Mouse (Mus musculus) lung, embryonic 16.5 days (tissue): ENCODE data around the gene Cpd. TPM values are rescaled to one million over a fixed set of nuclear protein-coding genes. Genes with fewer than 3 reads are reported as not detected.

ENCODE experiments used
- ATAC-seq: fragments of 200-750 bp; cut with Nextera tagmentation; 2 replicates; pipeline ENCODE4 v1.8.0; 2017; ENCODE audit warnings: low read depth, mild to moderate bottlenecking, moderate library complexity
- H3K27ac ChIP-seq: fragments of 300-500 bp; sonication (generic); 2 replicates; pipeline ENCODE4 v1.5.1; 2014; ENCODE audit warnings: mild to moderate bottlenecking, control low read depth, low read length
- H3K27me3 ChIP-seq: fragments of 300-500 bp; sonication (generic); 2 replicates; pipeline ENCODE4 v1.6.1; 2014; ENCODE audit warnings: low read depth, low read length, mixed read lengths; ENCODE audit not compliant: control insufficient read depth, insufficient read depth
- H3K36me3 ChIP-seq: fragments of 300-500 bp; sonication (generic); 2 replicates; pipeline ENCODE4 v1.6.1; 2014; ENCODE audit warnings: low read length; ENCODE audit not compliant: control insufficient read depth, insufficient read depth
- H3K4me1 ChIP-seq: fragments of 300-500 bp; sonication (generic); replicated peaks from 2 replicates; pipeline ENCODE4 v1.6.1; 2014; ENCODE audit warnings: low read length, mixed read lengths; ENCODE audit not compliant: control insufficient read depth, insufficient read depth
- H3K4me2 ChIP-seq: fragments of 300-500 bp; sonication (generic); 2 replicates; pipeline ENCODE4 v1.6.1; 2014; ENCODE audit warnings: low read depth, low read length, control low read depth
- H3K4me3 ChIP-seq: fragments of 300-500 bp; sonication (generic); 2 replicates; pipeline ENCODE4 v1.5.1; 2014; ENCODE audit warnings: mild to moderate bottlenecking, low read length, control low read depth
- H3K9ac ChIP-seq: fragments of 300-500 bp; sonication (generic); 2 replicates; pipeline ENCODE4 v1.6.1; 2014; ENCODE audit warnings: low read length, control low read depth
- H3K9me3 ChIP-seq: fragments of 300-500 bp; sonication (generic); 2 replicates; pipeline ENCODE4 v1.6.1; 2016; ENCODE audit warnings: low read length; ENCODE audit not compliant: control insufficient read depth
- WGBS: fragments of 180-500 bp; shearing (Covaris S2); extraction: QIAGEN DNeasy Blood & Tissue Kit; methylation state at CpG from one replicate; pipeline ENCODE4 v1.1.7; 2014; 5-methylcytosine and 5-hydroxymethylcytosine counted together
- polyA plus RNA-seq: library from polyadenylated mRNA; unstranded; fragments of >200 nt; fragmentation: Nextera tagmentation; extraction: Ambion mirVana; gene quantifications from 2 replicates; pipeline ENCODE4 v1.2.1, GENCODE M21; 2015

Gene Cpd
- polyA plus RNA-seq, 1 experiment from 2014 or later, result 13.4 TPM

DNA sequence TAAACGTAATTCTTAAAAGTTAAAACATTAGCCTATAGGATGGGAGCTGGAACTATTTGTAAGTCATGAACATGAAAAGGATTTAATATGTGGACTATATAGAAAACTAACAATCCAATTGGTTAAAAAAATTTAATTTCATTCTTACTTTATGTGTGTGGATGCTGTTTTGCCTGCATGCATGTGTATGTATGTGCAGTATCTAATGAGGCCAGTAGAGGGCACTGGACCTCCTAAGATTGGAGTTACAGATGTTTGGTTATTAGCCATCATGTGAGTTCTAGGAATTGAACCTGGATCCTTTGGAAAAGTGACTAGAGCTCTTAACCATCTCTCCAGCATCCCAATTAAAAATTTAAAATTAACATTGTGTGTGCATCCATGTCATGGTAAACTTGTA is 57.6 kb downstream of the Cpd start:
- WGBS, result 93% methylated on average over 1 of the region's 1 CpGs
- H3K27ac ChIP-seq, result no peak overlapping the region
- H3K36me3 ChIP-seq, result peaks cover 24% of the 10 kb centered on the region
- H3K9me3 ChIP-seq, result no peaks in the 10 kb centered on the region
- no peaks in the 10 kb centered on the region for H3K27me3 ChIP-seq
- no peak overlapping the region for H3K9ac ChIP-seq
- ATAC-seq, result no peak
- no peak overlapping the region for H3K4me2 ChIP-seq
- no peak overlapping the region for H3K4me3 ChIP-seq
- H3K4me1 ChIP-seq, result no peaks in the 10 kb centered on the region

- Histone ChIP-seq H3K27me3 (no peaks in the 10 kb centered on the region), H3K9ac (no peak overlapping the region), H3K9me3 (no peaks in the 10 kb centered on the region), H3K4me1 (peaks cover 15% of the 10 kb centered on the region), H3K4me3 (no peak overlapping the region), H3K4me2 (no peak overlapping the region), H3K27ac (no peak overlapping the region), H3K36me3 (no peaks in the 10 kb centered on the region; the same call in none of the 2 replicates)
- ATAC-seq, result no peak
- WGBS, result 79% methylated on average over 8 of the region's 8 CpGs
These were observed 71.3 kb downstream of the Cpd start for GRCm38 (mm10) chr11:76775533-76775932.

- Histone ChIP-seq H3K27ac (no peak overlapping the region), H3K4me1 (peaks cover 15% of the 10 kb centered on the region), H3K9me3 (no peaks in the 10 kb centered on the region), H3K9ac (no peak overlapping the region), H3K4me2 (no peak overlapping the region), H3K4me3 (no peak overlapping the region), H3K27me3 (no peaks in the 10 kb centered on the region), H3K36me3 (no peaks in the 10 kb centered on the region; the same call in 1 of the 2 replicates)
- 26% methylated on average over 3 of the region's 3 CpGs for WGBS
- ATAC-seq, result peak; percentile 60
These were observed 73.0 kb downstream of the Cpd start for GRCm38 (mm10) chr11:76773811-76774210.

DNA sequence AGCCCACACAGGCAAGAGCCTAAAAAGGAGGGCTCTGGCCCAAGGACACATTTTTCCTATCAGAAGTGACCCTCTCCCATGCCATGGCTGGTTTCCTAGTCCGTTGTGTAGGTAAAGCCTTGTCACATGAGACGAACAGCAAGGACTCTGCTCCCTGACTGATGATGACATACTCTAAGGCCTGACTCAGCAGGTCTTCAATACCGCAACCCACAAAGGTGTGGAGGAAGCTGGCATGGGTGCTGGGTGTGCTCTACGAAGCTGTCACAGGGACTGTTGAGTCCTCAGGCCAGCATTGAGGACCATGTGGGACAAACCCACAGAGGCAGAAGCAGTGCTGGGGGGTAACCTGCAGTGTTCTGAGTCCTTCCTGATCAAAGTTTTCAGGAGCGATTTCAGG is 76.3 kb downstream of the Cpd start:
- Histone ChIP-seq H3K27me3 (no peaks in the 10 kb centered on the region; the same call in 1 of the 2 replicates), H3K36me3 (no peaks in the 10 kb centered on the region), H3K4me3 (no peak overlapping the region), H3K9ac (no peak overlapping the region), H3K4me2 (no peak overlapping the region), H3K9me3 (no peaks in the 10 kb centered on the region), H3K27ac (no peak overlapping the region), H3K4me1 (peaks cover 15% of the 10 kb centered on the region)
- 82% methylated on average over 5 of the region's 5 CpGs for WGBS
- no peak for ATAC-seq

- Histone ChIP-seq H3K27ac (no peak overlapping the region), H3K4me1 (0 out of 2 replicates have a peak, but pooled peaks cover 3% of the 10 kb centered on the region), H3K27me3 (no peaks in the 10 kb centered on the region; the same call in 1 of the 2 replicates), H3K9ac (peak overlapping the region; percentile 49; the same call in 1 of the 2 replicates), H3K4me2 (peak overlapping the region; percentile 46), H3K9me3 (no peaks in the 10 kb centered on the region), H3K4me3 (peak overlapping the region; percentile 79), H3K36me3 (peaks cover 12% of the 10 kb centered on the region)
- ATAC-seq, result peak; percentile 32; the same call in 1 of the 2 replicates
- WGBS, result 9% methylated on average over 4 of the region's 4 CpGs
These were observed 83.1 kb downstream of the Cpd start for GRCm38 (mm10) chr11:76763741-76764122.

DNA sequence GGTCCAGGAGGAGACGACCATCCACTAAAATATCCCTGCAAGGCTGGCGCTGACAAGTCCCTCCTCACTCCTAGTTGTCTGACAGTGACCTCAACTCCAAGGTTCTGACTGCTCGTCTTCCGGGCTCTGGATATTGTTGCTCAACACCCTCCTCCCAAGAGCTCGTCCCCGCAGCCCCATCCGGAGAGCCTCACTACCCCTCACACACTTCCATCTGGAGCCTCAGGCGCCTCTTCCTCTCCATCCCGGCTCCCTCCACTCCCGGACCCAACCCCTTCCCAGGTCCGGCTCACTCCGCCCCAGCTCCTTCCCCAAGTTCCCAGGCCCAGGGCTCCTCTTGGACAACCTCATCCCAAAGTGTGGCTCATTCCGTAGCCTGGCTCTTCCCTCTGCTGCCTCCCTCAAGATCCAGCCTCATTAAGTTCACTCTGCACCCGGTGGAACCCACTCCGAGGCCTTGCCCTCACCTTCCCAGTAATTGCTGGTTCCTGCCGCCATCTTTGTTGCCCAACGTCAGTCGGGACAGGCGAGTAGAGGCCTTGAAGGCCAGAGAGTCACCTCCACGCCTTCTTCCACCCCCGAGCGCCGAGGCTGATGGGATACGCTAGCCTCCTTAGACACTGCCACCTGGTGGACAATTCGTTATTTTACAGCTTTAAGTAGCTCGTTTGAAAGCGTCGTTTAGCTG is 83.6 kb downstream of the Cpd start, which contains the start of gene Gosr1:
TSS of gene Gosr1 (minus strand) at position 527 of the 688 bp plus-strand sequence.
- H3K4me3 ChIP-seq, result peak within 1 kb of the TSS; percentile 79
- 0 out of 2 replicates have a peak, but pooled peaks cover 3% of the 10 kb centered on the region for H3K4me1 ChIP-seq
- H3K27me3 ChIP-seq, result no peaks in the 10 kb centered on the region; the same call in 1 of the 2 replicates
- H3K4me2 ChIP-seq, result peak within 1 kb of the TSS; percentile 68
- H3K9me3 ChIP-seq, result no peaks in the 10 kb centered on the region
- under 1% methylated on average over 28 of the region's 28 CpGs for WGBS
- peak; percentile 99 for ATAC-seq
- H3K36me3 ChIP-seq, result peaks cover 16% of the 10 kb centered on the region
- peak within 1 kb of the TSS; percentile 94 for H3K9ac ChIP-seq
- H3K27ac ChIP-seq, result peak within 1 kb of the TSS; percentile 86

- H3K4me1 ChIP-seq, result no peaks in the 10 kb centered on the region
- no peak for ATAC-seq
- H3K9me3 ChIP-seq, result no peaks in the 10 kb centered on the region
- 85% methylated on average over 3 of the region's 3 CpGs for WGBS
- H3K27me3 ChIP-seq, result no peaks in the 10 kb centered on the region
- H3K27ac ChIP-seq, result no peak overlapping the region
- H3K4me3 ChIP-seq, result no peak overlapping the region
- peaks cover 38% of the 10 kb centered on the region for H3K36me3 ChIP-seq
- H3K9ac ChIP-seq, result no peak overlapping the region
- no peak overlapping the region for H3K4me2 ChIP-seq
These were observed 94.5 kb downstream of the Cpd start for GRCm38 (mm10) chr11:76752276-76752675.

DNA sequence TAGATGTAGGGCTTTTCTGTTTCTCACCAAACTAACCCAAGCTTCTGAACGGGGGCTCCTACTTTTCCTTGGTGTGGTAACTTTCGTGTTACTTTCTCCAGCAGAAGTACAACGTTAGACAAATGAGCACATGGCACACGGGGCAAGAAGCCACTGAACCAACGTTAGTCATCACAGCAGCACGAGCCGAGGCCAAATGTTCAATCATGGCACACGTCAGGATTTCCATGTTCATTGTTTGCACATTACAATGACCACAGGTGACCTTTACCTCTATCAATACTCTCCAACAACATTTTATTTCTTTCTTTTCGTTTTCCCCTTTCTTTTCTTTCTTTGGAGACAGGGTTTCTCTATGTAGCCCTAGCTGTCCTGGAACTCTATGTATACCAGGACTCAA is 98.0 kb downstream of the Cpd start:
- H3K27ac ChIP-seq, result no peak overlapping the region
- no peak overlapping the region for H3K4me3 ChIP-seq
- no peak for ATAC-seq
- H3K9me3 ChIP-seq, result no peaks in the 10 kb centered on the region
- H3K4me1 ChIP-seq, result no peaks in the 10 kb centered on the region
- peaks cover 46% of the 10 kb centered on the region for H3K36me3 ChIP-seq
- 83% methylated on average over 9 of the region's 9 CpGs for WGBS
- no peak overlapping the region for H3K9ac ChIP-seq
- no peaks in the 10 kb centered on the region for H3K27me3 ChIP-seq
- H3K4me2 ChIP-seq, result no peak overlapping the region

DNA sequence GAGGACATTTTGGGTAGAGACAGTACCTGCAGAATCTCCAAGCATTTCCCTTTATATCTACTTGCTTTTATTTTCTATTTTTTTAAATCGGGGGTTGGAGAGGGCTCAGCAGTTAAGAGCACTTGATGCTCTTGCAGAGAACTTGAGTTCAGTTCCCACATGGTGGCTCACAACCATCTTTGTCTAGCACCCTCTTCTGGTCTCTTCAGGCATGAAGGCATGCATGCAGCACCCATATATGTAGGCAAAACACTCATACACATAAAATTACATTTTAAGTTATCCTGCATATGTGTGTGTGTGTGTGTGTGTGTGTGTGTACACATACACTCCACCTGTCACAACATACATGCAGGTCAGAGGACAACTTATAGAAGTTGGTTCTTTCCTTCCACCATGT is 100.9 kb downstream of the Cpd start:
- H3K36me3 ChIP-seq, result peaks cover 40% of the 10 kb centered on the region

More for the DNA sequence above, 100.9 kb downstream of the Cpd start:
- no peak for ATAC-seq
- no peaks in the 10 kb centered on the region for H3K9me3 ChIP-seq
- no peaks in the 10 kb centered on the region for H3K4me1 ChIP-seq
- no peak overlapping the region for H3K9ac ChIP-seq
- H3K4me3 ChIP-seq, result no peak overlapping the region
- WGBS, result 85% methylated on average over 1 of the region's 1 CpGs
- H3K4me2 ChIP-seq, result no peak overlapping the region
- H3K27me3 ChIP-seq, result no peaks in the 10 kb centered on the region
- H3K27ac ChIP-seq, result no peak overlapping the region
